Mouse (Mus musculus): ENCODE results near the gene Tmem116.

The Tmem116 gene

DNA sequence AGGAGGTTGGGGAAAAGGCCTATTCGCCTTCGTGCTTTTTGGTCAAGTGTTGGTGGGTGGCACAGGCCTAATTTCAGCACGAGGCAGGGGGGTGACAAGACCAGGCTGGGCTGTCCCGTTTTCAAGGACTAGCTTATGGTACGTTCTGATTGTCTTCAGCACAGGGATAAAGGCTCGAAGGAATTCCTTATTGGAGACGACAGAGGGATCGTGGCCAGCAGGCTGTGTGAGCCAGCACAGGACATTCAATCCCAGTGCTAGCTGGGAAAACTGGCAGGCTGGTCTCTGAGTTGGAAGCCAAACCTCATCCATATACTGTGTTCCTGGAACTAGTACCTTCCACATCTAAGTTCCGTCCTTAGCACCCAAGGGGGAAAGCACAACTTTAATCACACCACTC lies 1.2 kb downstream of the Tmem116 start:
- no peak for DNase-seq (ENCODE audit: low read depth, low spot score)
- Histone ChIP-seq H3K27me3 (ENCODE audit: control insufficient read depth, insufficient read depth, low read length, poor library complexity, severe bottlenecking) (no peaks in the 10 kb centered on the region), H3K36me3 (ENCODE audit: control insufficient read depth, insufficient read depth, low read length, poor library complexity, severe bottlenecking) (peaks cover 8% of the 10 kb centered on the region; the same call in 1 of the 2 replicates)

DNA sequence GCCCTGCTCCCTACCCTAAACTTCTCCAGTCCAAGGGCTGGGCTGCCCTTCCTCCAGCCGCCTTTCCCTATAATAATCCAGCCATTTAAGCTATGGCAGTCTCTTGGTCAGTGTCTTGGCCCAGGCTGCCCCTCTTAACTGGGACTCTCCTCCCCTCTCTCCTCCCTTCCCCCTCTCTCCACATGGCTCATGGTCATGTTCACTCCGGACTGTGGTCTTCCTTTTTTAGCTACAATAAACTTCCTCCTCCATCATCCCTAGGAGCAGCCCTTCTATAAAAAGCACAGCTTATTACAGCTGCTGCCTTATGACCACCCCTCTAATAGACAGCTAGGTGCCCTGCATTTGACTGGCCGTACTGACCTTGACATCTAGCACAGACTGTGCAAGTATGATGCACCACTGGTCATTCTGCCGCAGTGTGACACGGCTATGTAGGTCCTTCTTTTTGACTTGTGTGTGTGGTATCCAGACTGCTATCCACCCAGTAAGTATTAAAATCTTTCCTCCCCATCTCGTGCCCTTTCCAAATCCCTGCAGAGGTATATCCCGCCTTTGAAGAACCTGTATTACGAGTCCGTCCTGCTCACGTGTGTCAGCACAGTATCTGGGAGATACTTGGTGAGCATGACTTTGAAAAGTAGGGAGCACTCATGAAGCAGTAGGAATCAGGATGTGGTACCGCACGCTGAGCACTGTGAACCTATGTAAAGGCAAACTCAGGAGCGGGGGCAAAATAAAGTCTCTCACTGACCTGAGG lies 2.2 kb downstream of the Tmem116 start:
- H3K36me3 ChIP-seq (ENCODE audit: control insufficient read depth, insufficient read depth, low read length, poor library complexity, severe bottlenecking), result peaks cover 2% of the 10 kb centered on the region; the same call in 1 of the 2 replicates
- H3K27me3 ChIP-seq (ENCODE audit: control insufficient read depth, insufficient read depth, low read length, poor library complexity, severe bottlenecking), result no peaks in the 10 kb centered on the region
- DNase-seq (ENCODE audit: low read depth, low spot score), result no peak

DNA sequence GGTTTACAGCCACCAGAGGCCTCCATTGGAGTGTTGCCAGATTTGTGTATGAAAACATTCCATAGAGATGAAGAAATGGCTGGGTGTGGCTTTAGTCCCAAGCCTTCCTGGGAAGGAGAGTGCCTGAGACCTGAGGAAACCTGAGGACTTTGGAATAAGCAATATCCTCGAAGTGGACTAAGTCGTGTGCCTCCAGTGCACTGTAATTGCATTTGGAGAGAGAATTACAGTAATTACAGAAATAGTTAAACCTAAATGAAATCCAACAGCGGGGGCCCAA lies 2.8 kb downstream of the Tmem116 start:
- no peak for DNase-seq (ENCODE audit: low read depth, low spot score)
- Histone ChIP-seq H3K36me3 (ENCODE audit: control insufficient read depth, insufficient read depth, low read length, poor library complexity, severe bottlenecking) (no peaks in the 10 kb centered on the region), H3K27me3 (ENCODE audit: control insufficient read depth, insufficient read depth, low read length, poor library complexity, severe bottlenecking) (no peaks in the 10 kb centered on the region)

DNA sequence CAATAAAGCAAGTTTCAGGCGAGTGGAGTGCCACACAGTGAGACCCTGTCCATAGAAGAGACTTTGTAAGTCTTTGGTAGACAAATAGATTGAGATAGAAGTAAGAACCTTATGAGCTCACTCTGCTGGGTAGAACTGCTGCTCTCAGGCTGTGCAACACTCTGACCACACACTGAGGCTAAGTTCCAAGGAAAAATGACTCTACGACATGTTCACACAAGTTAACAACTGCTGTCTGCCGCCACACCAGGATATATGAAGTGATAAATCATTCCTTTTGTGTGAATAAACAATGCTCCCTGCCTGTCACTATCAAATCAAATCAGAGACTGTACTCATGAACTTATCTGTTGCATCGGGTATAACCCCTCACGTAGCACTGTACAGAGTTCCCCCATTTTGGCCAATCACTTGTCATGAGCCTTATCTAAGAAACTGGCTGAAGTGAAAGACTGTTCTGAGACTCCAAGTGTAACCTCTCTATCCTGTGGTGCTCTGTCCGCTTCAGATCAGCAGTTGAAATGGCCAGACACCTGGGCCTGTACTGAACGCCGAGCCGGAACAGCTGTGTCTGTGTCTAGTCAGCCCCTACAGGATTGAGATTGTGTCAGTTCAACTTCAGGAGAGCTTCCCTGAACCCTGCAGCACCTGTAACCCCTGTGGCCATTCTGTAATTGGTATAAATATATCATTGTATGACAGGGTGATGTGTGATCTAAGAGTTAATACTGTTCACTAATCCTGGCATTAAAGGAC lies 4.0 kb downstream of the Tmem116 start:
- no peak for DNase-seq (ENCODE audit: low read depth, low spot score)

DNA sequence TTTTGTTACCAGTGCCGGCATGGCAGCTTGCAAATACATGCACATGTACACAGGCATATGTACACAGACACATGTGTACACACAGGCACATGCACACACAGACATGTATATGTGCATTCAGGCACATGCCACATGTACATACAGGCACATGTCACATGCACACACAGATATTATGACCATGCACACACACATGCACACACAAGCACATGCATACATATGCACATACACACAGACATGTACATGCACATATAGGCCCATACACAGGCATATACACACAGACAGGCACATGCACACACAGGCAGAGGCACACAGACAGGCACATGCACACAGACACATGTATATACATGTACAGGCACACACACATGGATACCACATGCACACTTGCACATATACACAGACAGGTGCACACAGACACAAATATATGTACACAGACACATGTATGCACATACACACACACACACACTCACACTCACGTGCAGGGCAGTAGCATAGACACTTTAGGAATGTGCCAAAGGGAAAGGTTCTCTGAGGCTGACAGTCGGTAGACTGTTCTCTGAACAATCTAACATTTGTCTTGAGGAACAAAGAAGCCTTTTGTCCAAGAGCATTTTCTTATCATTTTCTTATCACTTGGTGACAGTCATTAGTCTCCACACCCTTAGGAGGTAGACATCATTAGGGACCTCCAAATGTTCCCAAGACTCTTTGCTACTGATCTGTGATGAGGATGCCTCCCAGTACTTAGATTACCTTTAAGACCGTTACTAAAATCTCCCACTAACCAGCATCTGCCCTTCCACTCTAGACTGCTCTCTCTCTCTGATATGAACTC lies 9.9 kb downstream of the Tmem116 start:
- no peaks in the 10 kb centered on the region for H3K36me3 ChIP-seq (ENCODE audit: control insufficient read depth, insufficient read depth, low read length, poor library complexity, severe bottlenecking)
- DNase-seq (ENCODE audit: low read depth, low spot score), result no peak
- no peaks in the 10 kb centered on the region for H3K27me3 ChIP-seq (ENCODE audit: control insufficient read depth, insufficient read depth, low read length, poor library complexity, severe bottlenecking)

More for the DNA sequence above, 4.0 kb downstream of the Tmem116 start:
- Histone ChIP-seq H3K27me3 (ENCODE audit: control insufficient read depth, insufficient read depth, low read length, poor library complexity, severe bottlenecking) (no peaks in the 10 kb centered on the region), H3K36me3 (ENCODE audit: control insufficient read depth, insufficient read depth, low read length, poor library complexity, severe bottlenecking) (no peaks in the 10 kb centered on the region)

DNA sequence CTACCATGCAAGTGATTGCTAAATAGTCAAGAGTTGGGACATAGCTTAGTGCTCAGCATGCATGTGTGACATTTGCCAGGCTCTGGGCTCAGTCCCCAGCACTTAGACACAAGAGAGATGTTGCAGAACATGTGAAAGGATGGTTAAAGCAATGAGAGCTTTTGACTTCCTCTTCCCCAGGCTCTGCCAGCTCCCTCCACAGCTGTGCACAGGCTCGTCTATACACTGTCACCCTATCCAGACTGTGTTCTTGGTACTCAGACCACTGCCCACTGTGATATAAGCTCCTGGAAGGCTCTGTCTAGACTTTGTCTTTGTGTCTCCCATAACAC lies 10.4 kb downstream of the Tmem116 start:
- no peaks in the 10 kb centered on the region for H3K36me3 ChIP-seq (ENCODE audit: control insufficient read depth, insufficient read depth, low read length, poor library complexity, severe bottlenecking)

DNA sequence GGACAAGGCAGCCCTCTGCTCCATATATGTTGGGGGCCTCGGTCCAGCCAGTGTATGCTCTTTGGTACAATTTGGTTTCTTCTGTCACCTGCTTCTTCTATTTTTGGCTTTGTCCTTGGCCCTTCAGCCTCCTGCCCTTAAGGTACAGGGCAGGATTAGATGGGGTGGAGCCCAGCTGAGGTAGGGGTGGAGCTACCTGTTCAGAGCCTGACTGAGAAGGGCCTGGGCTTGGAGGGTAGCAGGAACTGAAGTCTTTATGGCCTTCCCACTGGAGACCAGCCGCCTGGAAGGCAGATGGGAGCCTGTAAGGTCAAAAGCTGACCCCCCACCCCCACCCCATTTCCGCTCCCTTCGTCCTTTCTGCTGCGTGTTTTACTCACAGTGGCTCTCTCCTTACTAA lies 11.3 kb downstream of the Tmem116 start:
- Histone ChIP-seq H3K27me3 (ENCODE audit: control insufficient read depth, insufficient read depth, low read length, poor library complexity, severe bottlenecking) (no peaks in the 10 kb centered on the region), H3K36me3 (ENCODE audit: control insufficient read depth, insufficient read depth, low read length, poor library complexity, severe bottlenecking) (no peaks in the 10 kb centered on the region)
- DNase-seq (ENCODE audit: low read depth, low spot score), result no peak

More for the DNA sequence above, 10.4 kb downstream of the Tmem116 start:
- H3K27me3 ChIP-seq (ENCODE audit: control insufficient read depth, insufficient read depth, low read length, poor library complexity, severe bottlenecking), result no peaks in the 10 kb centered on the region
- no peak for DNase-seq (ENCODE audit: low read depth, low spot score)

DNA sequence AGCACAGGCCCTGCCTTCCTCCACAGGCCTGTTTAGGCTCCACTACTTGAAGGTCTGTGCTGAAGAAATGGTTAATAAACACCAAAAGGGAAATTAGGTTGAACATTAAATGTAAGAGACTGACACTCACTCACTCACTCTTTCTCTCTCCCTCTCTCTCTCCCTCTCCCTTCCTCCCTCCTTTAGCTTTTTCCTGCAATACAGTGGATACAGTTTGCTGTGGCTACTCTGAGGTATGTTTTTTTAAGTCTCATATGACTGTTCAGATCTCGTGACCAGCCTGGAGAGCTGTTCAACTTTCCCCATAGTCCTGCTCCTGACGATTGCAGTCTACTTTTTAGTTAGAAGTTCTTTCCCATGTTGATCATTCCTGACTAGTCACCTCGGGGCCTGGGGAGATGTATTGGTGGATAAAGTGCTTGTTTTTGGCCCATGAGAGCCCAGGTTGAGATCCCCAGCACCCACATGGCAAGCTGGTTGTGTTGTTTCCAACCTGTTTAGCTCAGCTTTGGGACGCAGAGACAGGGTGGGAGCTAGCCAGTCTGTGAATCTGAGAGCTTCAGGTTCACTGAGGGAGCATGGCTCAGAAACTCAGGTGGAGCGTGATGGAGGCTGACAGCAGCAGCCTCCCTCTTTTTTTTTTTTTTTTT lies 12.0 kb downstream of the Tmem116 start:
- H3K36me3 ChIP-seq (ENCODE audit: control insufficient read depth, insufficient read depth, low read length, poor library complexity, severe bottlenecking), result no peaks in the 10 kb centered on the region
- DNase-seq (ENCODE audit: low read depth, low spot score), result no peak
- H3K27me3 ChIP-seq (ENCODE audit: control insufficient read depth, insufficient read depth, low read length, poor library complexity, severe bottlenecking), result no peaks in the 10 kb centered on the region

DNA sequence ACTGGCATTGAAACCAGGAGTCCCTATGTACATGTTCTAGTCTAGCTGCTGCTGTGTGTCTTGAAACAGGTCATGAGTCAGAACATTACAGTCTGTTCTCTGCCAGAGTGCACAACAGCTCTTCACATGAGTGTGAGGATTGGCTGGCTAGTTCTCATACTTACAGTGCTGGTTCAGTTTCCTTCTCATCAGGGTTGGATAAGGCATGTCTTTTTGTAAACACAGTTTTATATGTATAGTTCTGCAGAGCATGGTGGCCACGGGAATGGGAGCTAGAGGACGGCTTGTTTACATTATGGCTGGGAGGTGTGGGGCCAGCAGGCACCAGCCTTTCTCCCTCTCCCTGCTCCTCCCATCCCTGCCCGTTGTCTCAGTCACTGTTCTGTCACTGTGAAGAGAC lies 17.9 kb downstream of the Tmem116 start:
- DNase-seq (ENCODE audit: low read depth, low spot score), result no peak
- H3K36me3 ChIP-seq (ENCODE audit: control insufficient read depth, insufficient read depth, low read length, poor library complexity, severe bottlenecking), result no peaks in the 10 kb centered on the region

DNA sequence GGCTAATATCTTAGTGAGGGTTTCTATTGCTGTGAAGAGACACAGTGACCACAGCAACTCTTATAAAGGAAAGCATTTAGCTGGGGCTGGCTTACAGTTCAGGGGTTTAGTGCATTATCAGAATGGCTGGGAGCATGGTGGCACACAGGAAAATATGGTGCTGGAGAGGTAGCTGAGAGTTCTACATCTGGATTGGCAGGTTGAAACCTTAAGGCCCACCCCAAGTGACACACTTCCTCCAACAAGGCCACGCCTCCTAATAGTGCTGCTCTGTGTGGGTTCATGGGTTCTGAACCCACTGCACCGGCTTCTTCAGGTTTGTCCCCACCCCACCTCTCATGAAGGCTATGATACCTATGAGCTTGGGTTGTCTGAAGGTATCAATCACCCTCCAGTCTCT lies 20.7 kb downstream of the Tmem116 start:
- Histone ChIP-seq H3K36me3 (ENCODE audit: control insufficient read depth, insufficient read depth, low read length, poor library complexity, severe bottlenecking) (no peaks in the 10 kb centered on the region), H3K27me3 (ENCODE audit: control insufficient read depth, insufficient read depth, low read length, poor library complexity, severe bottlenecking) (no peaks in the 10 kb centered on the region)
- no peak for DNase-seq (ENCODE audit: low read depth, low spot score)

More for the DNA sequence above, 17.9 kb downstream of the Tmem116 start:
- H3K27me3 ChIP-seq (ENCODE audit: control insufficient read depth, insufficient read depth, low read length, poor library complexity, severe bottlenecking), result no peaks in the 10 kb centered on the region

DNA sequence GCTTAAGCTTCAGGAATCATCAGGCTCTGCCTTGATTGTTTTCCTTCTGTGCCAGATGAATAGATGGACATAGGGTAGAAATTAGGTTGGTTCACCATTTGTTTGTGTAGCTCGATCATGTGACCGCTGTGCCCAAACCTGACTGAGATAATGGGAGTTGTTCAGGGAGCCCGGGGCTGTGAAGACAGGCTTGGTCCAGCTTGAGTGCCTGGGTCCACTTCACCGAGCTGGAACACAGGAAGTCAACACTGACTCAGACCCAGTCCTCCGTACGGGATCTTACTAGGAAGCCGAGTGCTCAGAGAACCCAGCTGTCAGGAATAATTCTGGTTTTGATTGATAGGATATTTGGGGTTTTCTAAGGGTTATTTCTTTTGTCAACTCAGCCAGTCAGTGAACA lies 22.9 kb downstream of the Tmem116 start:
- H3K36me3 ChIP-seq (ENCODE audit: control insufficient read depth, insufficient read depth, low read length, poor library complexity, severe bottlenecking), result no peaks in the 10 kb centered on the region
- no peak for DNase-seq (ENCODE audit: low read depth, low spot score)
- no peaks in the 10 kb centered on the region for H3K27me3 ChIP-seq (ENCODE audit: control insufficient read depth, insufficient read depth, low read length, poor library complexity, severe bottlenecking)

DNA sequence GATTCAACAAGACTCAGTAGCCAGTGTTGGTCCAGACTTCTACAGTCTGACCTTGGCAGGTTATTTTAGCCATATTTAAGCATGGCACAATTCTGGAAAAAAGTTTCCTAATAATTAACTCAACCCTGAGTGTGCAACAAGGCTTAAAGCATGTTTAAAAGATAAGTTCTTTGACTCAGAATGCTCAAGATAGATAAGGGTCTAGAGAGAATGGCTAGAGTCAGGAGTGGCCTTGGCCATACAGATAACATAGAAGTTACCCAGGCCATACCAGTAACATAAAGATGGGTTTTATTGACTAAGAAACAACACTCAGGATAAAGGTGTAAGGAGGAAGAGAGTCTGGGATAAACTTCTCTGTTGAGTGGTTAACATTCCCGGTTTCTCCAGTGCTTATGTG lies 24.3 kb downstream of the Tmem116 start:
- no peak for DNase-seq (ENCODE audit: low read depth, low spot score)
- Histone ChIP-seq H3K36me3 (ENCODE audit: control insufficient read depth, insufficient read depth, low read length, poor library complexity, severe bottlenecking) (no peaks in the 10 kb centered on the region), H3K27me3 (ENCODE audit: control insufficient read depth, insufficient read depth, low read length, poor library complexity, severe bottlenecking) (no peaks in the 10 kb centered on the region)

DNA sequence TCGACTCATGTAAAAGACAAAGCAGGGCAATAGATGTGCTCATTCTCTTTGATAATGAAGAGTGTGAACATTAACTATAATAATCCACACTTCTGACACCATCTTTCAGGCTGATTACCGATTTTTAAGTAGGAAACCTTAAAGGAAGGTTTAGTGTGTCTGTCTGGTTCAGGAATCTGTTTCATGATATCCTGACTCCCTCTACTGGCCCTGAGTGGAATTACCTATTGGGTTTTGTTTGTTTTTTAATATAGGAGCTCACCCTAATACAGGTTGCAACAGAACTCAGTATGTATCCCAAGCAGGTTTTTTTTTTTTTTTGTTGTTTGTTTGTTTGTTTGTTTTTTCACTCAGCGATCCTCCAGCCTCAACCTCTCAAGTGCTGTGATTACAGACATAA lies 26.0 kb downstream of the Tmem116 start:
- no peaks in the 10 kb centered on the region for H3K36me3 ChIP-seq (ENCODE audit: control insufficient read depth, insufficient read depth, low read length, poor library complexity, severe bottlenecking)
- H3K27me3 ChIP-seq (ENCODE audit: control insufficient read depth, insufficient read depth, low read length, poor library complexity, severe bottlenecking), result no peaks in the 10 kb centered on the region
- peak; percentile 86 for DNase-seq (ENCODE audit: low read depth, low spot score)

DNA sequence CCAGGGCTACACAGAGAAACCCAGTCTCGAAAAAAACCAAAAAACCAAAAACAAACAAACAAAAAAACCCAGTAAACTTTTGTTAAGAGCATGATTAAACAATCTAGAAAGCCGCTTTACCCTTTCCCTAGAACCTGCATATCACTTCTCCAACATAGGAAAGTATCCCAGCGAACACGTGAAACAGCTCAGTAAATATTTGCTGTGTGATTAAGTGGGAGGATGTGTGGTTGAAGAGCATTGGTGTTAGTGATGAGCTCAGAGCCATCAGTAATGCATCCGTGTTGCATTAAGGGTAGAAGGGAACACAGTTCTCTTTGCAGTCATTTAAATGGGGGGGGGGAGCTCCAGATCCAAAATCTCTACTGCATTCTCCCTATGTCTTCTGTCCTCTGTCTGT lies 33.1 kb downstream of the Tmem116 start:
- H3K27me3 ChIP-seq (ENCODE audit: control insufficient read depth, insufficient read depth, low read length, poor library complexity, severe bottlenecking), result no peaks in the 10 kb centered on the region
- DNase-seq (ENCODE audit: low read depth, low spot score), result no peak
- H3K36me3 ChIP-seq (ENCODE audit: control insufficient read depth, insufficient read depth, low read length, poor library complexity, severe bottlenecking), result no peaks in the 10 kb centered on the region

DNA sequence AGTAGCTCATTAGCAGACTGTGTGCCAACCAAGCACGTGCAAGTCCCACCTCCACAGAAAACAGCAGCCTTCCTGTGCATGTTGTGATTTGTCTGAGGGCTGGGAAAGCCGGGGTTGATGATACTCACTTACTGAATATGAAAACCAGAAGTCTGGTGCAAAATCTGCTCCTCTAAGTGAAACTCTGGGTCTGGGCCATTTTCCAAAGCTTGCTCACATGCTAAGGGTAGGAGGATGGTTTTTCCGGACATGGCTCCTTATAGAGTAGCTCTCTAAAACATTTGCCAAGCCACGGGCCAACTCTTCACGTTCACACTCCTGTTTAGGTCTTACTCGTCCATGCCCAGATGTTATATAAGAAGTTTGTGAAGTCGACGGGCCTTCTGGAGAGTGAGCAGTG lies 41.6 kb downstream of the Tmem116 start:
- H3K27me3 ChIP-seq (ENCODE audit: control insufficient read depth, insufficient read depth, low read length, poor library complexity, severe bottlenecking), result no peaks in the 10 kb centered on the region
- no peak for DNase-seq (ENCODE audit: low read depth, low spot score)
- no peaks in the 10 kb centered on the region for H3K36me3 ChIP-seq (ENCODE audit: control insufficient read depth, insufficient read depth, low read length, poor library complexity, severe bottlenecking)

Measured in splenic B cell, adult 2 months (primary cell).